Mouse (Mus musculus): ENCODE measurements around the gene B230104I21Rik.

Gene B230104I21Rik

DNA sequence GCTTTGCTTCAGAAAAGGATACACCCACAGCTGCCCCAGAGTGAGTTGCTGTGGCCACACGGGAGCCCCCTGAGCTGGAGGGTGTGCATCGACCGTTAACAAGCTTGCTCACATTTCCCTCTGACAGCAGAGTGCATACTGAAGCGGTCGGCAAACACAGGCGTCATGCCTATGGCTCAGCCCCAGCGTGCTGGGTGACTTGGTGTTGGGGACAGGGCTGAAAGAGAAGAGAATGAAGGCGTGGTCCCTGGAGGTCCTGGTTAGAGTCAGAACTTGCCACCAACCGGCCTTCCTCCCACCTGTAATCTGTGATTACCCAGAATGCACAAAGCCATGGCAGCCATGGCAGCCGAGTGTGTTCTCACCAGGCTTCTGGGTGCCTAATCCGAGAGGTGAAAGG lies 22.9 kb downstream of the B230104I21Rik start:
- H3K4me1 ChIP-seq (replicated peaks; ENCODE audit: low read depth, low read length): peaks cover 54% of the 10 kb centered on the region
- peaks cover 37% of the 10 kb centered on the region for H3K27me3 ChIP-seq (ENCODE audit: insufficient read depth, low read length)
- TF ChIP-seq POU5F1 (IDR thresholded peaks at IDR 0.05; ENCODE audit: borderline replicate concordance, low read length) (no peak), CTCF (conservative IDR thresholded peaks at IDR 0.05; ENCODE audit: low read length) (no peak), NANOG (IDR thresholded peaks at IDR 0.05; ENCODE audit: borderline replicate concordance, low read length) (no peak)
- H3K9me3 ChIP-seq (ENCODE audit: low read length): no peaks in the 10 kb centered on the region
- peak overlapping the region; percentile 32 for H3K4me3 ChIP-seq (replicated peaks; ENCODE audit: low read length)
- no peaks in the 10 kb centered on the region for H3K36me3 ChIP-seq (ENCODE audit: insufficient read depth, low read length)

DNA sequence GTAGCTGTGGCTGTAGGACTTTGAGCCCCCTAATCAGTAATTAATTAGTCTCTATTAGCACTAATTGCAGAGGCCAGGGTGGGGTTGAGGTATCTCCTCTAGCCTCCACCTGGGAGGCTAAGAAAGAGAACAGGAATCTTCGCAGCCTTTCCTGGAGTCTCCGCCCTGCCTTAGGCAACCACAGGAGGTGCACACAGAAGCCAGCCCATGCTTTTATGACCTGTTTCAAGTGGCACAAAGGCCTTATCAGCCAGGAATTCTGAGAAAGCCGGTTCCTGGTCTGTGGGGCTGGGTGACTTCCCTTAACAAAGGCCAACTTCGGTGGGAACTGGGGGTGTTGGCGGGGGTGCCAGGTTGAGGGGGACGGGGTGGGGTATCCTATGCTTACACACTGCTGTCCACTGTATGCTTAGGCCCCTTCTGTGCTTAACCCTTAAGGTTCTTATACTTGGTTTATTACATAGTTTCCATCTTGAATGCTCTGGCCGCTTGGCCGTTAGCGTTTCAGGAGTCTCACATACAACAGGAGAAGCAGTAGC lies 23.9 kb downstream of the B230104I21Rik start:
- Histone ChIP-seq H3K4me3 (replicated peaks; ENCODE audit: low read length) (peak overlapping the region; percentile 32; the same call in 1 of the 2 replicates), H3K4me1 (replicated peaks; ENCODE audit: low read depth, low read length) (peaks cover 54% of the 10 kb centered on the region), H3K27me3 (ENCODE audit: insufficient read depth, low read length) (peaks cover 41% of the 10 kb centered on the region), H3K36me3 (ENCODE audit: insufficient read depth, low read length) (no peaks in the 10 kb centered on the region), H3K9me3 (ENCODE audit: low read length) (no peaks in the 10 kb centered on the region)
- no peak for TF ChIP-seq POU5F1 (IDR thresholded peaks at IDR 0.05; ENCODE audit: borderline replicate concordance, low read length)
- TF ChIP-seq CTCF (conservative IDR thresholded peaks at IDR 0.05; ENCODE audit: low read length): no peak
- TF ChIP-seq NANOG (IDR thresholded peaks at IDR 0.05; ENCODE audit: borderline replicate concordance, low read length): no peak

DNA sequence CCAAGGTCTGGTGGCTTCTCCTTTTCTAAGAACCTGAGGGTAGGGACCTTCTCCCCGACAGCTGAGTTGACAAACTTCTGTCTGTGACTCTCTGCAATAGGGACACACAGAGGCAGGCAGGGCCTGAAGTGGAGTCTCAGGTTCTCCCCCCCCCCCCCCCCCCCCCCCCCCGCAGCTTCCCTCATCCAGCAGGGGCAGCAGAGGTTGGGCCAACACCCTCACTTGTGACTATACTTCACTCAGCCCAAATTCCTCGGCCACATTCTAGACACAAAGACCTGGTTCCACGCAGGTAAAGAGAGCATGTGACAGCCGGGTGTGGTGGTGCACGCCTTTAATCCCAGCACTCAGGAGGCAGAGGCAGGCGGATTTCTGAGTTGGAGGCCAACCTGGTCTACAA lies 24.5 kb downstream of the B230104I21Rik start:
- Histone ChIP-seq H3K4me3 (replicated peaks; ENCODE audit: low read length) (no peak overlapping the region), H3K27me3 (ENCODE audit: insufficient read depth, low read length) (peaks cover 45% of the 10 kb centered on the region), H3K4me1 (replicated peaks; ENCODE audit: low read depth, low read length) (peaks cover 59% of the 10 kb centered on the region), H3K36me3 (ENCODE audit: insufficient read depth, low read length) (no peaks in the 10 kb centered on the region), H3K9me3 (ENCODE audit: low read length) (no peaks in the 10 kb centered on the region)
- TF ChIP-seq NANOG (IDR thresholded peaks at IDR 0.05; ENCODE audit: borderline replicate concordance, low read length) (no peak), POU5F1 (IDR thresholded peaks at IDR 0.05; ENCODE audit: borderline replicate concordance, low read length) (no peak), CTCF (conservative IDR thresholded peaks at IDR 0.05; ENCODE audit: low read length) (no peak)

DNA sequence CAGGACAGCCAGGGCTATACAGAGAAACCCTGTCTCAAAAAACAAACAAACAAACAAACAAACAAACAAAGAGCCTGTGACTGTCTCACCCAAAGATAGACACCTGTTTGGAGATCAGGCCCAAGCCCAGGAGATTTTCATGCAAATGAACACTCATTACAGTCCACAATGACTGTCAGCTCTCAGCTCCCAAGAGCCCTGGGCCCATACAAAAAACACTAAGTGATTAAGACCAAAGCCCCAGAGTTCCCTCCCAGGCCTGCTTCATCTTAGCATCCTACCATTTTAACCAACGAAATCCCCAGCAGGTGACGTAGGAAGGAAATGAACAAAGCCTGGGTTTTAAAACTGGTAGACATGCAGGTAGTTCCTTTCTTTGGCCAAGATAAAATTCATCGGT lies 24.9 kb downstream of the B230104I21Rik start:
- Histone ChIP-seq H3K36me3 (ENCODE audit: insufficient read depth, low read length) (no peaks in the 10 kb centered on the region), H3K4me3 (replicated peaks; ENCODE audit: low read length) (no peak overlapping the region), H3K9me3 (ENCODE audit: low read length) (no peaks in the 10 kb centered on the region), H3K27me3 (ENCODE audit: insufficient read depth, low read length) (peaks cover 45% of the 10 kb centered on the region), H3K4me1 (replicated peaks; ENCODE audit: low read depth, low read length) (peaks cover 63% of the 10 kb centered on the region)
- TF ChIP-seq NANOG (IDR thresholded peaks at IDR 0.05; ENCODE audit: borderline replicate concordance, low read length): peak; percentile 47; the same call in 1 of the 2 replicates
- TF ChIP-seq POU5F1 (IDR thresholded peaks at IDR 0.05; ENCODE audit: borderline replicate concordance, low read length): no peak
- no peak for TF ChIP-seq CTCF (conservative IDR thresholded peaks at IDR 0.05; ENCODE audit: low read length)

DNA sequence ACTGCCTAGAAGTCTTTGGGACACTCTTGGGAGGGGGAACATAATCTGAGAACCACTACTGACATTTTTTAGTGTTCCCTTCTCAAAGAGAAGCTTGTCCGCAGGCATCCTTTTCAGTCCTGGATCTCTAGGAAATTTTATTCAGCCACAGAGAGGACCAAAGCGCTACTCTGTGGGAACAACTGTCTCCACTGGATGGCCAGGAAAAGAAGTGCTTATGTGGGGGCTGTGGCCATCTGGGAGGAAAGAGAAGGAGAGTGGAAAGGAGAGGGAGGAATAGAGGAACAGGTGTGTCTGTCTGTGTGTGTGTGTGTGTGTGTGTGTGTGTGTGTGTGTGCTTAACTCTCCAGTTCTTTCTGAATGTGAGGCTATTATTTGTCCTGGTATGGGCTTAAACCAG lies 28.8 kb downstream of the B230104I21Rik start:
- no peaks in the 10 kb centered on the region for H3K36me3 ChIP-seq (ENCODE audit: insufficient read depth, low read length)
- H3K27me3 ChIP-seq (ENCODE audit: insufficient read depth, low read length): peaks cover 59% of the 10 kb centered on the region
- TF ChIP-seq CTCF (conservative IDR thresholded peaks at IDR 0.05; ENCODE audit: low read length): no peak
- TF ChIP-seq NANOG (IDR thresholded peaks at IDR 0.05; ENCODE audit: borderline replicate concordance, low read length): no peak
- no peak for TF ChIP-seq POU5F1 (IDR thresholded peaks at IDR 0.05; ENCODE audit: borderline replicate concordance, low read length)
- no peaks in the 10 kb centered on the region for H3K9me3 ChIP-seq (ENCODE audit: low read length)
- no peak overlapping the region for H3K4me3 ChIP-seq (replicated peaks; ENCODE audit: low read length)
- H3K4me1 ChIP-seq (replicated peaks; ENCODE audit: low read depth, low read length): peaks cover 81% of the 10 kb centered on the region

DNA sequence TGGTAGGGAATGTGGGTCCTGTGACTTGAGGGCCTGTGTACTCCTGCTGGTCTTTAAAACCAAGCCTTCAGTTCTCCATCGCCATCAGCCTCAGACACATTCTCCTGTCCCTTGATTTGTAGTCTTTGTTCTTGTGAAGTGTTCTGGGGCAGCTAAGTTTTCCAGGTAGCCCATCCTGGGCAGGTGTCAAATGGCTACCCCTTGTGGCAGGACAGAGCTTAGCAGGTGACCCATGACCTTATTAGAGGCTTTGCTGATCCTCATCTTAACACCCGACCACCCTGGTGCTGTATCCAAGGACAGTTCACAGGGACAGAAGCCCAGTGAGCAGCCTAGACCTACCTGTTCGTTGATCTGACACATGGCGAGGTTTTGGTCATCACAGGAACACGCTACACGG lies 30.9 kb downstream of the B230104I21Rik start:
- no peaks in the 10 kb centered on the region for H3K36me3 ChIP-seq (ENCODE audit: insufficient read depth, low read length)
- no peaks in the 10 kb centered on the region for H3K9me3 ChIP-seq (ENCODE audit: low read length)
- peaks cover 78% of the 10 kb centered on the region for H3K4me1 ChIP-seq (replicated peaks; ENCODE audit: low read depth, low read length)
- peaks cover 71% of the 10 kb centered on the region for H3K27me3 ChIP-seq (ENCODE audit: insufficient read depth, low read length)
- no peak overlapping the region for H3K4me3 ChIP-seq (replicated peaks; ENCODE audit: low read length)
- TF ChIP-seq CTCF (conservative IDR thresholded peaks at IDR 0.05; ENCODE audit: low read length) (0 out of 2 replicates have a peak, but pooled peaks have one; percentile 9), NANOG (IDR thresholded peaks at IDR 0.05; ENCODE audit: borderline replicate concordance, low read length) (no peak), POU5F1 (IDR thresholded peaks at IDR 0.05; ENCODE audit: borderline replicate concordance, low read length) (no peak)

DNA sequence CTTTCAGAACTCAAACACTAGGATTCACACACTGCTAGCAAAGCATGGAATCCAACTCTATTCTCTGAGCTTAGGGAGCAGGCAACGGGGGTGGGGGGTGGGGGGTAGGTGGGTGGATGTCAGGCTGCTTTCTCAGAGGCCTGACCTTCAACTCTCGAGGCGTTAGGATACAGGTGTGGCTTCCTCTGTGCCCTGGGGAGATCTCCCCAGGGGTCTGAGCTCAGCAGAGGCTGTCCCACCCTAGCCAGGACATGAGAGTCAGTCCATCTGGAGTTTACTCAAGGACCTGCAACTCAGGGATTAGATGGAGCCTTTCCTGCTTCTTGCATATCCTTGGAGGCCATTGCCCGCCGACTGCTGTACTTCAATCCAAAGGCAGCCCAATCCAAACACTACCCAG lies 33.2 kb downstream of the B230104I21Rik start:
- Histone ChIP-seq H3K27me3 (ENCODE audit: insufficient read depth, low read length) (peaks cover 79% of the 10 kb centered on the region), H3K4me3 (replicated peaks; ENCODE audit: low read length) (peak overlapping the region; percentile 32; the same call in 1 of the 2 replicates), H3K9me3 (ENCODE audit: low read length) (no peaks in the 10 kb centered on the region), H3K4me1 (replicated peaks; ENCODE audit: low read depth, low read length) (peaks cover 64% of the 10 kb centered on the region), H3K36me3 (ENCODE audit: insufficient read depth, low read length) (no peaks in the 10 kb centered on the region)
- no peak for TF ChIP-seq CTCF (conservative IDR thresholded peaks at IDR 0.05; ENCODE audit: low read length)
- TF ChIP-seq POU5F1 (IDR thresholded peaks at IDR 0.05; ENCODE audit: borderline replicate concordance, low read length): no peak
- TF ChIP-seq NANOG (IDR thresholded peaks at IDR 0.05; ENCODE audit: borderline replicate concordance, low read length): no peak

DNA sequence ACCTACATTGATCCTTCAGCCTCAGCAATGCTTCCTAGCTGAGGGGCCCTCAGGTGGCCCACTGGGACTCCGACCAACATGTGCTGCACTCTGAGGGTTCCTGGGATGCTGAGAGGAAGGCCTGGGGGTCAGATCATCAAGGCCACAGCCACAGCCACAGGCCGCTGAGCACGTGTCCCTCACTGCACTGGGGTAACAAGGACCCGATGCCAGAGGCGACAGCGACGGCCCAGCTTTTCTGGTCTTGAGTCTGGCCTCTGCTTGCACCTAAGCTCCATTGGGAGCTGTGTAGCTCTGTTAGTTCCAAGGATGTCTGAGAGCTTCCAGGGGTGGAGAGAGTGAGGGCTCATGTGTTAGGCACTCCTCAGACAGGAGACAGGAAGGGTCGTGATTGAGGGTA lies 34.9 kb downstream of the B230104I21Rik start:
- no peaks in the 10 kb centered on the region for H3K36me3 ChIP-seq (ENCODE audit: insufficient read depth, low read length)
- peak overlapping the region; percentile 52; the same call in 1 of the 2 replicates for H3K4me3 ChIP-seq (replicated peaks; ENCODE audit: low read length)
- peaks cover 80% of the 10 kb centered on the region for H3K27me3 ChIP-seq (ENCODE audit: insufficient read depth, low read length)
- TF ChIP-seq CTCF (conservative IDR thresholded peaks at IDR 0.05; ENCODE audit: low read length) (no peak), NANOG (IDR thresholded peaks at IDR 0.05; ENCODE audit: borderline replicate concordance, low read length) (no peak), POU5F1 (IDR thresholded peaks at IDR 0.05; ENCODE audit: borderline replicate concordance, low read length) (no peak)
- H3K4me1 ChIP-seq (replicated peaks; ENCODE audit: low read depth, low read length): peaks cover 55% of the 10 kb centered on the region
- no peaks in the 10 kb centered on the region for H3K9me3 ChIP-seq (ENCODE audit: low read length)

All from E14TG2a.4 (cell line).